Mouse (Mus musculus): ENCODE measurements around the gene Lsm7.

DNA sequence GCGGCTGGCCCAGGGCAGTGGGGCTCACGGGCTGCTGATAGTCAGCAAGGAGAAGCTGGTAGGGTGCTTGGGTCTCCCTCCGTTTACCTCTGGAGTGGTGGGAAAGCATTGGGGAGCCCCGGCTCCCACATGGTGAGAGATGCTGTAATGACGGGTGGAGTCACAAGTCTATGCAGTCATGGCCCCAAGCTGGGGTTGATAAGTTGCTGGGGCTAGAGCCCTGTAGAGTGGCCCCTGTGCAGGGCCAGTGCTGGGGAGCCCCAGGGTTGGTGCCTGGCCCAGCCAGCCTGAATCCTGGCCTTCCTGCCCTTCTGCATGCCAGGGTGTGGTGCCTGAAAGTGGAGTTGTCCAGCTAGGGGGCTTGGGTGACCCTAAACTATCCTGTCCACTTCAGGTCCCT is 7.3 kb upstream of the Lsm7 start:
- TF ChIP-seq EP300 (IDR thresholded peaks at IDR 0.05) (no peak), CTCF (IDR thresholded peaks at IDR 0.05) (no peak)
